Mouse (Mus musculus): ENCODE results near the gene Mad1l1.

Gene Mad1l1

GRCm38 (mm10) chr5:140221016-140221650, 100.2 kb downstream of the Mad1l1 start:
- no peak for DNase-seq (ENCODE audit: extremely low spot score, low read depth, low spot score)

- no peak for DNase-seq (ENCODE audit: extremely low spot score, low read depth, low spot score)
Observed at GRCm38 (mm10) chr5:140219252-140219651, 102.1 kb downstream of the Mad1l1 start.

DNA sequence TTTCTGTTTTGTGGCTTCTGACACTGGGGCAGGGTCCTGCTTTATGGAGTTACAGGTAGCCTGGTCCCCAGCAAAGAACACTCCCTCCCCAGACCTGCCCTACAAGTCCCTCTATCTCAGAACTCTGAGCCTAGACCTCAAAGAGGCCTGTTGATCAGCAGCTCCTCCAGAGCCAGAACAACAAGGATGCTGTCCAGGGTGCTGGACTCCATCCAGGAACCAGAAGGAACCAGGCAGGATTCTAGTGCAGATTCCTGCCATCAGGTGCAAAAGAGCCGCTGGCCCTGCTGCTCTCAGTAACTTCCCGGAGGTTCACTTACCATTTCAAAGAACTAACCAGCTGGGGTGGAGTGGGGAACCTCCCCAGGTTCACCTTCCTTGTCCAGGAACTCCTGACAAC, 103.5 kb downstream of the Mad1l1 start:
- DNase-seq (ENCODE audit: extremely low spot score, low read depth, low spot score) = no peak

- DNase-seq (ENCODE audit: extremely low spot score, low read depth, low spot score) = no peak
Observed at GRCm38 (mm10) chr5:140217083-140217482, 104.3 kb downstream of the Mad1l1 start.

GRCm38 (mm10) chr5:140215471-140216087, 105.8 kb downstream of the Mad1l1 start:
- no peak for DNase-seq (ENCODE audit: extremely low spot score, low read depth, low spot score)

DNA sequence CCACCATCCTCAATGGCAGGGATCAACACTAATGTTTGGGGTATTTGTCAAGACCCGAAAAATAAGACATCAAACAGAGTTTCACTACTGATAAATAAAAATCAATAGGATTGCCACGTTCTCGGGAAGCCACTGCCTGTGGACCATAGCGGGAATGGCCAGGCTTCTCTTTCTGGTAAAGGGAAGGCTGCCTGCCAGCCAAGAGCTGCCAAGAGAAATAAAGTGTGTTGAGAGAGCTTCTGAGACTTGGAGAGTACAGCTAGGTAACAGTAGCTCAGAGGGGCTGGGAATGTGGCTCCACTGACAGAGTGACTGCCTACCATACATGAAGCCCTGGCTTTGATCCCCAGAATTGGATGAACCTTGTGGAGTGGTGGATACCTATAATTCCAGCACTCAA, 108.4 kb downstream of the Mad1l1 start:
- no peak for DNase-seq (ENCODE audit: extremely low spot score, low read depth, low spot score)

GRCm38 (mm10) chr5:140210417-140211184, 110.8 kb downstream of the Mad1l1 start:
- DNase-seq (ENCODE audit: extremely low spot score, low read depth, low spot score) = no peak

DNA sequence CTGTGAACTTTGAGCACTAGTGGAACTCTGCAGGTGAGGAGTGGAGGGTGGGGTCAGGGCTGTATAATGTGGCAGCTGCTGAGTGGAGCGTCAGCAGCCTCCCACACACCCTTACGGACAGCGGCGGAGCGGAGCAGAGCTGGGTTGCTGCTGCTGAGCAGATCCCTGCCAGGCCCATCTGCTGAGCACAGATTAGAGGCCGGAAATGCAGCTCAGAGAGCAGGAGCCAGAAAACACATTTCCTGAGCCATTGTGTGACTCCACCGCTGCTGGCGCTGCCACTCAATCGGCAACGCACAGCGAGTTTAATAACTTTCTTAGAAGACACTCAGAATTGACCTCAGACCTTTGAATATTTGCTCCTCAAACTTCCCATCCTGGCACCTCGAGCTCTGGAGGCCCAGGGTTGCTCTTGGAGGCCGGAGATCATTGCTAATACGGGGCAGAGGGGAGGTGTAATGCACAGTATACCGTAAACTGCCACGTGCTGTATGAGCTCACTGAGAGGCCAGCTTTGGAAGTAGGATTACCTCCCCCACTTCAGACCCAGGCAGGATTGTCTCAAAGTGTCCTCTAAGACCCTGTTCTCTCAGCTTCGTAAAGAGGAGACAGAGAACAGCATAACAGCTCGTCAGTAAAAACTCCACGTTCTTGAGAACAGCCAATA, 112.5 kb downstream of the Mad1l1 start:
- DNase-seq (ENCODE audit: extremely low spot score, low read depth, low spot score) = no peak

GRCm38 (mm10) chr5:140206726-140207703, 114.3 kb downstream of the Mad1l1 start:
- no peak for DNase-seq (ENCODE audit: extremely low spot score, low read depth, low spot score)

GRCm38 (mm10) chr5:140205991-140206390, 115.4 kb downstream of the Mad1l1 start:
- DNase-seq (ENCODE audit: extremely low spot score, low read depth, low spot score) = no peak

GRCm38 (mm10) chr5:140204465-140204864, 116.9 kb downstream of the Mad1l1 start:
- DNase-seq (ENCODE audit: extremely low spot score, low read depth, low spot score) = no peak

GRCm38 (mm10) chr5:140204037-140204436, 117.3 kb downstream of the Mad1l1 start:
- DNase-seq (ENCODE audit: extremely low spot score, low read depth, low spot score) = no peak

DNA sequence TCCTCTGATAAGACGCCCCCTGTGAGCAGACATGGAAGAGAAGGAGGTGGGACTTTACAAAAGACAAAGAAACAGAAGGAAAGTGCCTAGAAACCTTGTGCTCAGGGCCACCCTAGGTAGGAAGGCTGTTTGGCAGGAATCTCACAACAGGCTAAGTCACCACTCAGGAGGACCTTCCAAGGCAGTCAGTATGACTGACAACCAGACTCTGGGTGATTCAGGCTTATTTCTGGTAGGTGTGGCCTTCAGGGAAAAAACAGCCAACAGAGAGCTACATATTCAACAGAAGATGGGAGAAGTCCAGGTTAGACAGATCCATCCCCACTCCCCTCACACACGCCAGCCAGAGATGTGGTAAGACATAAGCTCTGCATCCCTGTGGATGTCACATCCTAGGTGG, 118.9 kb downstream of the Mad1l1 start:
- no peak for DNase-seq (ENCODE audit: extremely low spot score, low read depth, low spot score)

DNA sequence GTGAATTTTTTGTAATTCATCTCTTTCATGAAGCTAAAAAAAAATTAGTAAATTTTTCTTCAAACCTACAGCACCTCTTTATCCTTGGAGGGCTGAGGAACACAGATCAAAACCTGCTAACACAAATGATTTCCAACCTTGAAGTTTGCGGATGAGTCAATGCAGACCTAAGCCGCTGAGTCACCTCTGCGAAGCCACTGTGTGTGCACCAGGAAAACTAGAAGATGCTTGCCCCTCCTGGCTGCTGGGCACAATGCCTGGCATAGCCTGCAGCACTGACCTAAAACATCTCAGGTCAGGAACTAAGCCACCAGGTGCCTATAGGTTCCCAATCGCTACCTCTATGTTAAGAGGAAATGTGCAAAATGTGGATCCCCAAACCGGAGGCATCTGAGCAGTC, 119.8 kb downstream of the Mad1l1 start:
- DNase-seq (ENCODE audit: extremely low spot score, low read depth, low spot score) = no peak

GRCm38 (mm10) chr5:140201109-140201508, 120.2 kb downstream of the Mad1l1 start:
- DNase-seq (ENCODE audit: extremely low spot score, low read depth, low spot score) = no peak

- DNase-seq (ENCODE audit: extremely low spot score, low read depth, low spot score) = peak; percentile 52
Observed at GRCm38 (mm10) chr5:140197705-140198104, 123.6 kb downstream of the Mad1l1 start.

GRCm38 (mm10) chr5:140196446-140196845, 124.9 kb downstream of the Mad1l1 start:
- DNase-seq (ENCODE audit: extremely low spot score, low read depth, low spot score) = no peak

DNA sequence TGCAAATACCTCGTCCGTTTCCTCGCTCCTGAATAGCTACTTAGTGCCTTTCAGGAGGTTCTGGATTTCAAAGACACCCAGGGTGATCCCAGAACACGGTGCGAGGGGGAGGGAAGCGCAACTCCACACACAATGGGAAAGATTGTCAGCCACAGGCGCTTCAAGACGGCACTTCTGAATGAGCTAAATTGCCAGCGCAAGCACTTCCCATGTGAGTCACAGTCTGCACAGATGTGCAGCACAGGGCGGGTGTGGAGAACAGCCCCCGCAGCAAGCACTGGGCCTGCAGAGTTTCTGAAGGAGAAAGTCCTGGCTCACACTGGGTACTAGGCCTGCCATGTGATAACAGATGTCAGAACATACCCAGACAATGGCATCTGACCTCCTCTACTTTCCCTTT, 127.2 kb downstream of the Mad1l1 start:
- DNase-seq (ENCODE audit: extremely low spot score, low read depth, low spot score) = no peak

- DNase-seq (ENCODE audit: extremely low spot score, low read depth, low spot score) = no peak
Observed at GRCm38 (mm10) chr5:140191539-140191938, 129.8 kb downstream of the Mad1l1 start.

GRCm38 (mm10) chr5:140186351-140186750, 135.0 kb downstream of the Mad1l1 start:
- no peak for DNase-seq (ENCODE audit: extremely low spot score, low read depth, low spot score)
